Mouse (Mus musculus) cerebellum, postnatal 14 days (tissue): Measurements from ENCODE around the gene Pianp.
A peak's percentile ranks its signal among the peaks of the same experiment; 100 is the strongest.

Experiments used
- DNase-seq, 2 experiments: peaks; one replicate each; pipeline ENCODE4 v3.0.0; 2021; ENCODE audit warnings: mixed read lengths in 2 of 2

Pianp gene

DNA sequence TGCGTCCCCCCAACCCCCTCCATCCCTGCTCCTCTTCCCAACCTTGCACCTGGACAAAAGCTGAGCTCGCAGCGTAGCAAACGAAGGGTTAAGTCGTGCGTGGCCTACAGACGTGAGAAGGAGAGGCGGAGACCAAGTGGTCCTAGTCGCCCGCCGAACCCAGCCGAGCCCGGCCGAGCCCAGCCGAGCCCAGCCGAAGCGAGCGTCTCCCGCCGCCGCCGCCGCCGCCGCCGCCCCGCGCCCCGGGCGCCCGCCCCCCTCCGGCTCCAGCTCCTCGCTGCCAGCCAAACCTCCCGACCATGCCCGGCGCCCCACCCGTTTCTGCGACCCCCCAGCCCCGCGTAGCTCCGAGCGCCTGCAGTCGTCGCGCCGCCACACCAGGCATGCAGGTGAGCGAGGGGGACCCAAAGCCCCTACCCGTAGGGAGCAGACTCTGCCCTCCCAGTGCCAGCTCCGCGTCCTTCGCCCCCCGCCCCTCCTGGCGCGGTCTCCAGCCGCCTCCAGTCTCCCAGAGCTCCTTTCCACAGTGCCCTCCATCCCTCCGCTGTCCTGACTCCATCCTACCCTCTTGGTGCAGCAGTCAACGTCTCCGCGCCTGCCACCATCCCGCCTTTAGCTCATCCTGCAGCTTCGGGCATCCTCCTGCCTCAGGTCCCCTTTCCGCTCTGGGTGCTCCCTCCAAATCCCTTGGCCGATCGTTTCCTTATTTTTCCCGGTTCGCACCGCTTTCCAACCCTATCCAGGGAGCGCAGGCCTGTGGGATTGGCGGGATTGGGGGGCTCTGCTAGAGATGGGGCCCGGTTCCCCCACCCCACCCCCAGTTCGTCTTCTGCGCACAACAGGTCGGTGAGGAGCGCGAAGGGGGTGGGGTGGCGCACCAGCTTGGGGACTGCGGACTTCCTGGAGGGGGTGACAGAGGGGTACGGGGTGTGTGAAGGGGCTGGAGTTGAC, at the start of gene Pianp:
TSS of gene Pianp (plus strand) at position 144 of the 951 bp plus-strand sequence.
- peak; percentile 94 for DNase-seq

DNA sequence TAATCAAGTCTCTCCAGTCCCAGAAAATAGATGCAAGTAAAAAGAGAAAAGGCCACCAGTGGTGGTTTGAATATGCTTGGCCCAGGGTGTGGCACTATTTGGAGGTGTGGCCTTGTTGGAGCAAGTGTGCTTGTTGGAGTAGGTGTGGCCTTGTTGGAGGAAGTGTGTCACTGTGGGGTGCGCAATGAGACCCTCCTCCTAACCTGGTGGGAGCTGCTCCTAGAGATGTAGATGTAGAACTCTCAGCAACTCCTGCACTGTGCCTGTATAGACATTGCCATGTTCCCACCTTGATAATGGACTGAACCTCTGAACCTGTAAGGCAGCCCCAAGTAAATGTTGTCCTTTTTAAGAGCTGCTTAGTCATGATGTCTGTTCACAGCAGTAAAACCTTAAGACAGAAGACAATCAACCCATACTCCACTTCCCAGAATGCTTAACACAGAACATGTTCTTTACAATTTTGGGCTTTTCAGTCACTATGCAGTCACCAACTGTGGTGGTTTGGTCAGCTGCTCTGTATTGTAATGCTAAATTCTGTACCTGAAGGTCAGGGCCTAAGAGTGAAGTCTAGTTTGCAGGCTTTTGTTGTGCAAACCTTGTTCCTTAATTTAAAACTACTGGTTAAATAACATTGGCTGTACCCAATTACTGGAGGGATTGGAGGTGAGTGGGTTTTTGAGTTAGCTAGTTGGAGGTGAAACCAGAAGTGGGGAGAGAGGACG, 42.3 kb upstream of the Pianp start:
- no peak for DNase-seq

DNA sequence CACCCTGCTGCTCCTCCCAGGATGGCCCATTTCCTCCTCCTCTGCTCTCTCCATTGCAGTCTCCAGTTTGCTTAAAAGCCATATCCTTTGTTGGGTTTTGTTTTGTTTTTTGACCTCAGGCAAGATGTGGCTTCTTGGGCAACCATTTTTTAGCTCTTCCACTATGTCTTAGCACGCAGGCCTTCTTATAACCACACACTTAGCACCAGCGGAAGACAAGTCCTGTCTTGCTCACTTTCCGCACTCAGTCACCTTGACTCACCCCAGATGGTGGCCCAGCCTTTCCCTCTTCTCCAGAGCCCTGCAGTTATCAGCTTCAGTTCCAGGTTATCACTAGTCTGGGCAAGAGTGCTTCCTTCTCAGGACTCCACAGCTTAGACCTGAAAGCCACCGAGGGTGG, 41.3 kb upstream of the Pianp start:
- no peak for DNase-seq

DNA sequence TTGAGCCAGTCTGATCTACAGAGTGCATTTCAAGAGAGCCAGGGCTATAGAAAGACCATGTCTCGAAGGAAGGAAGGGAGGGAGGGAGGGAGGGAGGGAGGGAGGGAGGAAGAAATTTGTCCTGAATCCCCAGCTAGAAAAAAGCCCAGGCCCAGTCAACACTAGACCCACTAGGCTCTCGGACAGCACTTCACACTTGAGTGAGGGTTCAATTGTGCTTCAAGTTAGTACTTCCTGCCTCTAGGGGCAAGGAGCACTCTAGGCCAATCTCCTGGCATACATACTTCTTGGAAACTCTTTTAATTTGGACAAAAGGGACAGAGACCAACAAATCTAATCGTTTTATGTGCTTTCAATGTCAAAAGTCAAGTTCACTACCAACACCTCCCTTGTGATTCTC, 38.4 kb upstream of the Pianp start:
- DNase-seq = no peak

DNA sequence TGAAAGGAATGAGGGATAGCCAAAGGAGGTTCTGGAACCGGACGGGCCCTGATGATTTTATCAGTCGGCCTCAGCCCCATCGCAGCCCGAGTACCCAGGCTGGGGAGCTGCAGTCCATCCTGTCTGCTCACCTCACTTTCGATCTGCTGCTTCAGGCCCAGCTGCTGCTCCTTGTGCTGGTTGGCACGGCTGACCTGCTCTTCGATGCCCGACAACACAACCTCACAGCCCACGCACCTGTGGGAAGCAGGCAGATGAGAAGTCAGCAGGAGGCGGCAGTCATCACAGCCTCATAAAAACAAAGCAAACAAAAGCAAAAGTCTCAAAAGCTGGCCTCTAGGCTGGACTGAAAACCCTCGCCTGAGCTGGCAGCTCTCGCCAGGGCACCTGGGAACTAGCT, 36.5 kb upstream of the Pianp start:
- no peak for DNase-seq

DNA sequence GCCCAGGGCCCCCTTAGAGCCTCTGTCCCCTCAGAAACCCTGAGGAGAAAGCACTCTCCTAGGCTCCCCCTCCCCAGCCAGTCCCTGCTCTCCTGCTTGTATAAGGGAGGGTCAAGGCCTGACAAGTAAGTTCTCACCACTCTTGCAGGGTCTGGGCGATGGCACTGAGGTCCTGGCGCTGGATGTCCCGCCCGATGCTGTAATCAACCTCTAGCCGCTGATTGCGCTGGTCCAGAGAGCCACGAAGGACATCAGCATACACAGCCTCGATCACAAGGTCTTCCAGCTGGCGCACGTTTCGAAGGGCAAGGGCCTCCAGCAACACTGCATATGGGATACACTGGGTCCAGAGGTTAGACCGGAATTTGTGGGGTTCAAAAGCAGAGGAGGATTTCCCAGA, 35.5 kb upstream of the Pianp start:
- no peak for DNase-seq

DNA sequence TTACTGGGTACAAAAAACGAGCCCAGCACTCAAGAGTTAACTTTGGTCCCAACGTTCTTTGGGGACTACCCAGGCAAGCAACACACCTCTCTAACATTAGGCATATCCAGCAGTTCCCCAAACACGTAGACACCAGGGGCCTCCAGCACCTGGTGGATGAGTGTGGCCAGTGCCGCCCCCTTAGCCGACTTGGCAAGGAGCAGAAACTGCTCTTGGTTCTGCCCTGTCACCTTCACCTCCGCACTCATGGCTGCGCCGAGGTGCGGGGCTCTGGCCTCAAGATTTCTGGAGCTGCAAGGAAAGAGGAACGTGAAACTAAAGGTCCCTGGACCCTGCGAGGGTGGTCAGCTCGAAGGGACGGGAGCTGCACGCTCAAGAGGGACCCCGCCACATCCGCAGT, 31.9 kb upstream of the Pianp start:
- DNase-seq = no peak

DNA sequence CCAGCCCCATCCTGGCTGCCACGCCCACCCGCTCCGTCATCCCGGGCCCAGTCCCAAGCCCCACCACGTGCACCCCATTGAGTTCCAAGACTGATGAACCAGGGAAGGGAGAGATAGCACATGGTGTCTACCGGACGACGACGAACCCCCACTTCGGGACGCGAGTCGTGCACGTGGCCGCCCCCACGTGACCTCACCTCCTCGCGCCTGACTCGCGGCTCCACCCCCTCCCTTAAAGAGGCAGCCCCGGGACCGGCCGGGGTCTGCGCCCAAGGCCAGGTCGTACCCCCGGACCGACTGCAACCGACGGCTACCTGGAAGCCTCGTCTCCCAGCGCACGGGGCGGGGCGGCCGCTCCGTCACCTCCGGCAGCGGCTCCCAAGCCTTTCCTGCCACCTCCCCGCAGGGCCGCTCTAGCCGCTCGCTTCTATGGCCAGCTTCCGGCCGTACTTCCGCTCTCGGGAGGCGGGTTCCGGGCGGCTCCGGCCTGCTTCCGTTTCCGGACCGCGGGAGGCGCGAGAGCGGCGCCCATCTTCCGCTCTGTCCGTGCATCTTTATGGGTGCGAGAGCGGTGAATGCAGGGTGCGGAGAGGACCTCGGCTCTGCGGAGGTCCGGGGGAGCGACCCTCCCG, 31.3 kb upstream of the Pianp start, which contains the start of gene Cops7a:
TSS of gene Cops7a (minus strand) at position 451 of the 632 bp plus-strand sequence.
- peak; percentile 96 to 97 for DNase-seq

DNA sequence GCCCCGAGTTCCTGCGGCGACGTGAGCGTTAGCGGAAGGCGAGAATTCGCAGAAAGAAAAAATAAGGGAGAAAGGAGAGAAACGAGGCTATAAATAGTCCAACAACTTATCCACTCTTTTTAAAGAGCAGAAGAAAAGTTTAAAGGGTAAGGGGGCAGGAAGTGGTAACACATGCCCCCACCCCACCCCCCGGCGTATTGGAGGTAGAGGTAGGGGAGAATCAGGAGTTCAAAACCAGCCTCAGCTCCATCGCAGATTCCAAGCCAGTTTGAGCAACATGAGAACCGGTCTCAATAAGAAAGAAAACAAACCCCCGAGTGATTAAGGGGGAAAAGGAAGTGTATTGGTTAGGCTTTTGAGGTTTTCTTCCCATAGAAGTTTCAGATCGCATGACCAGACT, 30.7 kb upstream of the Pianp start:
- peak in 1 of 2 experiments; percentile 34 for DNase-seq

DNA sequence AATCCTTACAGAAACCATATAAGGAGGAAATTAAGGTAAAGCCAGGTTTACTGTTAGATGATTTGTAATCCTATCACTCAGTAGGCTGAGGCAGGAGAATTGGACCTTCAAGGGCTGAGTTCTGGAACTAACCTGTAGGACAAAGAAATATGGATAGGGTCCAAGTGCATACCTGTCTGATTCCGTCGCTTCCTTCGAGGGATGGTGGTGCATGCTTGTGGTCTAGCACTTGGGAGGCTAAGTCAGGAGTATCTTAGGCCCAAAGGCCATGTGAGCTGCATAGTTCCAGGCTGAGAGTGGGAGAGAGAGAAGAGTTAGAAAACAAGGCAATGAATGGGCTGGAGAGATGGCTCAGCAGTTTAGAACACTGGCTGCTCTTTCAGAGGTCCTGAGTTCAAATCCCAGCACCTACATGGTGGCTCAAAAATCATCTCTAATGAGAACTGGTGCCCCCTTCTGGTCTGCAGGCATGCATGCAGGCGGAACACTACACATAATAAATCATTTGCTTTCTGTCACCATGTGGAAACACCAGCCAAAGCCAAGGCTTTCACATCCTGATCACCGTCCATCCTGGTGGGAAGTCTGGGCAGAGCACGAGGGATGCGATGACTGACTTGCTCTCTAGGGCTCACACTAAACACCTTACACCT, 29.9 kb upstream of the Pianp start:
- DNase-seq = peak; percentile 24 to 46

DNA sequence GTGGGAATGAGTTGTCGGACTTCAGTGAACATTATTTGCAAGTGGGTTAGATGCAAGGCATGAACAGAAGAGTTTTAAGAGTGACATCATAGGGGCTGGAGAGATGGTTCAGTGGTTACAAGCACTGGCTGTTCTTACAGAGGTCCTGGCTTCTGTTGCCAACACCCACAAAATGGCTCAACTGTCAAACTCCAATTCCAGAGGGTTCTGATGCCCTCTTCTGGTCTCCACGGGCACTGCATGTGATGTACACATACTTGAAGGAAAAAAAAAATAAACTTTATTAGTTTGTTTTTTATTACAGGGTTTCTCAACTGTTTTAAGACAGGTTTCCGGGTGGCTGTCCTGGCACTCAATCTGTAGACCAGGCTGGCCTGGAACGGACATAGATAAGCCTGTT, 28.7 kb upstream of the Pianp start:
- peak; percentile 64 to 84 for DNase-seq

DNA sequence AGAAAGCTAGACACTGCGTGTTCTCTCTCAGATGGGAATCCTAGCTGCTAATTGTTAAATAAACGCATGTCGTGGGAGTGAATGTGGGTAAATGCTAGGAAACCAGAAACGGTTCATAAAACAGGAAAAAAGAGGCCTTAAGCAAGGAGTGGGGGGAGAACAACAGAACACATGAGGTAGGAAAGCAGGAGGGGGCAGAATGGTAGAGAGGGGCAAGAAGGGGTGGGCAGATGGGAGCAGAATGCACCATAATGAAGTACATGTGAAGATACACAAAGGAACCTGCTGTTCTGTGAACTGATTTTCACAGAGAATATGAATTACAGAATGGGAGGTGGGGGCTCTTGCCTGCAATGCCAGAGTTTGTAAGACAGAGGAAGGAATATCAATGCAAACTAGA, 4.3 kb upstream of the Pianp start:
- no peak for DNase-seq

DNA sequence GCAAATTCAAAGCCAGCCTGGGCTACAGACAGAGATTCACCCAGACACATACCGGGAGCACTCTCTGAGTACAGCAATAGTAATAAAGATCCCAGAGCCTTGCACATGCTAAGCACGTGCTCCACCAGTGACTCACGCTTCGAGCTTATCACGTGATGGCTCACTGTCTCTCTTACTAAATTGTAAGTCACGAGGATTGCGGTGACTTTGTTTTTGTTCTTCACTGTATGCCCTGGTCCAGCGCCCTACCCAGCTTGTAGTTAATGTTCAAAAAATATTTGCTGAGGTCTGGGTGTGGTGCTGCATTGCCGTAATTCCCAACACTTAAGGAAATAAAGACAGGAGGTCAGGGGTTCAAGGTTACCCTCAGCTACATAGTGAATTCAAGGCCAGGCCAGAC, 3.1 kb upstream of the Pianp start:
- DNase-seq = no peak

DNA sequence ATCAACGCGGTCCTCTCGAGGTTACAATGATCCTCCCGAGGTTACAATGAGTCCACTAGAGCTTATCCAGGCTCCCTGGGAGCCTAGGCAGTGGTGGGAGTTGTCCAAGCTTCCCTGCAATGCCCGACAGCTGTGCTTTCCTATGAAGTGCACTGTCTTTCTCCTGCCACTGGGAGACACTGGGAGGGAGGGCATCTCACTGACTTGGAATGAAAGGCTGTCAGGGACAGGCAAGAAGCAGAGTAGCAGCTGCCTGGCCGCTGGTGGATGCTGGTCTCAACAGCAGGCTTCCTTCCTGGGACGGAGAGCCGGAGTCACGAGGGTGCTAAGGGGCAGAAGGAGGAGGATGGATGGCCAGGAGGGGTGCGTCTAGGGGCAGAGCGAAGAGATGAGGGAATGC, 2.6 kb upstream of the Pianp start:
- no peak for DNase-seq

DNA sequence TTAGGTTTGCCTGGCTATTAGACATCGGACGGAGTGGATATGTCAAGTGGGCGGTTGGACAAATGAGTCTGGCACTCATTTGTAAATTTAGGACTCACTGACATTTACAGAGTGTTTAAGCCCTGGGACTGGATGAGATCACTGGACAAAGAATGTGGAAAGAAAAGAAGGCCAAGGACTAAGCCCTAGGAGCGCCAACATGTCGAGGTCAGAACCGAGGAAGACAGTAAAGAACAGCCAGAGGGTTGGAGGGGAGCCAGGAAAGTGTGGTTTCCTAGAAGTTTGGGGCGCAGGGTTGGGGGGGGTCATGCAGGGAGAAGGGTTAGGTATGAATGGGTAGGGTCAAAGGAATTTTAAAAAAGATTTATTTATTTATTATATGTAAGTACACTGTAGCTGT, 1.2 kb upstream of the Pianp start:
- DNase-seq = no peak

DNA sequence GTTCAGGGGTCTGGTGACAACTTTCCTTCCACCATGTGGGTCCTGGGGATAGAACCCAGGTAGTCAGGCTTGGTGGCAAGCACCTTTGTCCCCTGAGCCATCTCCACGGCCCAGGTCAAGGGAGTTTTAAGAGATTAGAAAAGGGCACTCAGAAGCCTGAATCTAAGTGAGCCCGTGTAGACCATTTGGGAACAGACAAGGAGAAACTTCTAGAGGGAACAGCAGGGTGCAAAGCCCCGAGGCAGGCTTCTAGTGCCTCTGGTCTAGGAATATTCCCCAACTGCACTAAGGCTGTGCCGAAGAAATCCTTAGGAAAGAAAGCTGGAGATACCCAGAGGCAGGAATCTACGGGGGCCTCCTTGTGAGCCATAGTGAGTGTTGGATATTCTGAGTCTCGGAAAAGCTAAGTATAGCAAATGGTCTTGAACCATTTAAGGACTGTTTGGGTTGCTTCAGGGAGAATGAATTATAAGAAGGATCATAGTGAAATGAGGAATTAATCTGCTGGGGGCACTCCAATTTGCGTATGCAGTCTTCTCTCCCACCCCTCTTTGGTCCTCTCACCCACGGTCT, 577 bp upstream of the Pianp start:
- no peak for DNase-seq

DNA sequence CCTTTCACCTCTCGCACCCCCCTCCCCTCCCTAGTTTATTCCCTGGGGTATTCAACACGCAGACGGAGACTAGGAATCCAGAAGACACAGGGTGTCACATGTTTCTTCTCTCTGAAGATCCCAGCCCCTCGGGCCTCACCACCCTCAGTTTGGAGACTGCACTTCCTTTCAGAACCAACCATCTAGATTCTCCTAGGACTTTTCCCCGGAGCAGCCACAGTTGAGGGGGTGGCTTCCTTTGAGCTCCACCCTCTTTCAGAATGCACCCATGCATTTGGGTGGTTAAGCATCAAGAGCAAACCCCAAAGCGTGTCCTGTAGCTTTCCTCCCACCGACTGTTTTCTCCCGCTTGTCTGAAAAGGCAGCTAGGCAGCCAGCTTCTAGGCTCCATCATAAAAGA, 1.6 kb downstream of the Pianp start:
- no peak for DNase-seq

DNA sequence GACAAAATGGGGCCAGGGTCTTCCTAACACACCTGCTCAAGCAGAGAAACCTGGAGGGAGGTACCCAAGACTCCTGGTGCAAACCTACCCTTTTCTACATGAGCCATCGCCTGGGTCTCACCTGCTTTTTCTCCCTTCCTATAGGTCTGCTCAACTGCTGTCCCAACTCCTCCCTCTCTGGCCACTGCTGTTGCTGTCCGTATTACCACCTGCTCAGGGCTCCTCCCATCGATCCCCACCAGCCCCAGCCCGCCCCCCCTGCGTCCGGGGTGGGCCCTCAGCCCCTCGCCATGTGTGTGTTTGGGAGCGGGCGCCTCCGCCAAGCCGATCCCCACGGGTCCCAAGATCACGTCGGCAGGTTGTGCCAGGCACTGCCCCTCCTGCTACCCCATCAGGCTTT, 2.6 kb downstream of the Pianp start:
- DNase-seq = no peak

DNA sequence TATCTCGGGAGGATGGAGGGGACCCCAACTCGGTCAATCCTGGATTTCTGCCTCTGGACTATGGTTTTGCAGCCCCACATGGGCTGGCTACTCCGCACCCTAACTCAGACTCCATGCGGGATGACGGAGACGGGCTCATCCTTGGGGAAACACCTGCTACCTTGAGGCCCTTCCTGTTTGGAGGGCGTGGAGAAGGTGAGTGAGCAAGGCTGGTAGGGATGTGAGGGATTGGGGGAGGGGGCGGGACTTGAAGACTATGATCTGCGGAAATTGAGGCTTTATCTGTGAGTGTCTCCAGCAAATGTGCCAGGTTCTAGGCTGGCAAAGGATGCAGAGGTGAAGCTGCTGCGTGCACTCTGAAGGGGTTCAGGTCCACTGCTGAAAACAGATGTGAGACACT, 3.1 kb downstream of the Pianp start:
- no peak for DNase-seq

DNA sequence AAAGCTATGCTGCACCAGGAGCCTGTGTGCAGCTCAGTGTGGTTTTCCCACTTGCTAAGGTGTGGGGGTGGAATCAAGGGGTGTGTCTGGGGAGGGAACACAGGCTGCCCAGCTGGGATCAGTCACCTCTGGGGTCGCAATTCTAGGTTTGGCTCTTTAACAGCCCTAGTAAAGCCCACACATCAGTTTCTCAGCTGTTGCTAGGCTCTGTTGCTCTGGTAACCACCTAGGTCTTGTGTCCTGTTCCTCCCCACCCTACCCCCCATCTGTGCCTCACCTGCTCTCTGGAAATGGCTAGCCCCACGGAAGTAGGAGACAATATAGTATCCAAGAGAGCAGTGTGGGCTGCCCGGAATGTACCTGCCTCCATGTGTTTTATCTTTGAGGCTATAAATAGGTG, 7.2 kb downstream of the Pianp start:
- DNase-seq = no peak

DNA sequence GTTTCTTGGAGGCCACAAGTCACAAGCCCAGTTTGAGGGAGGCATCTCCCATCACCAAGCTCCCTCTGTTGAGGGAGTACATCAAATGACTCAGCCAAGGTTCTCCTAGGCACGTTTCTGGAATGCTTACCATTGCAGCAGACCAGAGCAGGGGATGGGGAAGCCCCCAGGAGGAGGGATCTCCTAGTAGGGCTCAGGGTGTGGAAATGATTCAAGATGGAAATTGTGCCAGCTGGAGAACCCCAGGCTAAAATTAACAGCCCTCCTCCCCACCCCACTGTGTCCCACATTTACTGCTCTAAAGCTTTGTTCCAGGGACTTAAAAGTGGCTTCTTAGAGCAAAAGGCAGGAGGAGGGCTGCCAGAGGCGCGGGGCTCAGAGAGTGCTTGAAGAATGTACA, 8.6 kb downstream of the Pianp start:
- DNase-seq = no peak

DNA sequence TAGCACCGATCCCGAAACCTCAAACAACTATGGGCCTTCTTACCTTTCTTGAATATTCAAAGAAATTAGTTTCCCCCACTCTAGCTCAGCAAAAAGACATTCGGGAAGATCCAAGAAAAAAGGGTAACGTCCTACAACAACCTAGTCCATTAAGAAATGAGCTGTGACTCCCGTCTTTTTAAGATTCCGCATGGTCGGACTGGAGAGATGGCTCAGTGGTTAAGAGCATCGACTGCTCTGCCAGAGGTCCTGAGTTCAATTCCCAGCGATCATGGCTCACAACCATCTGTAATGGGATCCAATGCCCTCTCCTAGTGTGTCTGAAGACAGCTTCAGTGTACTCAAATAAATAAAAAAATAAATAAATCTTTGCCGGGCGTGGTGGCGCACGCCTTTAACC, 11.6 kb downstream of the Pianp start:
- no peak for DNase-seq
